Mouse (Mus musculus) hindbrain, embryonic 14.5 days (tissue): ENCODE measurements around the gene Srsf10. TPM values are rescaled to one million over a fixed set of nuclear protein-coding genes. Genes with fewer than 3 reads are reported as not detected.

Source experiments
- ATAC-seq: fragments of 200-750 bp; cut with Nextera tagmentation; 2 replicates; pipeline ENCODE4 v1.8.0; 2017; ENCODE audit warnings: moderate number of reproducible peaks, mild to moderate bottlenecking, moderate TSS enrichment, moderate library complexity; ENCODE audit not compliant: low FRiP score
- DNase-seq: peaks from one replicate; pipeline ENCODE4 v3.0.0-alpha.2; 2015; ENCODE audit warnings: low spot score
- H3K27ac ChIP-seq: fragments of 300-500 bp; sonication (generic); 2 replicates; pipeline ENCODE4 v1.5.1; 2014; ENCODE audit warnings: mild to moderate bottlenecking, moderate library complexity
- H3K27me3 ChIP-seq: fragments of 300-500 bp; sonication (generic); 2 replicates; pipeline ENCODE4 v1.6.1; 2014; ENCODE audit warnings: mild to moderate bottlenecking, low read length, mixed read lengths; ENCODE audit not compliant: control insufficient read depth, insufficient read depth
- H3K36me3 ChIP-seq: fragments of 300-500 bp; sonication (generic); replicated peaks from 2 replicates; pipeline ENCODE4 v1.6.1; 2014; ENCODE audit not compliant: control insufficient read depth, insufficient read depth
- H3K4me1 ChIP-seq: fragments of 300-500 bp; sonication (generic); replicated peaks from 2 replicates; pipeline ENCODE4 v1.6.1; 2014; ENCODE audit warnings: antibody characterized with exemption, low read length, mixed read lengths; ENCODE audit not compliant: control insufficient read depth, insufficient read depth
- H3K4me2 ChIP-seq: fragments of 300-500 bp; sonication (generic); replicated peaks from 2 replicates; pipeline ENCODE4 v1.6.1; 2014; ENCODE audit warnings: mild to moderate bottlenecking, moderate library complexity
- H3K4me3 ChIP-seq: fragments of 300-500 bp; sonication (generic); replicated peaks from 2 replicates; pipeline ENCODE4 v1.5.1; 2014; ENCODE audit warnings: mild to moderate bottlenecking, low read length
- H3K9ac ChIP-seq: fragments of 300-500 bp; sonication (generic); 2 replicates; pipeline ENCODE4 v1.6.1; 2014
- H3K9me3 ChIP-seq: fragments of 300-500 bp; sonication (generic); 2 replicates; pipeline ENCODE4 v1.6.1; 2016; ENCODE audit warnings: low read length; ENCODE audit not compliant: control insufficient read depth
- WGBS: fragments of 180-500 bp; shearing (Covaris S2); extraction: QIAGEN DNeasy Blood & Tissue Kit; methylation state at CpG from one replicate; pipeline ENCODE4 v1.1.7; 2014; 5-methylcytosine and 5-hydroxymethylcytosine counted together
- polyA plus RNA-seq: library from polyadenylated mRNA; unstranded; fragments of >200 nt; fragmentation: Nextera tagmentation; extraction: Ambion mirVana; gene quantifications from 2 replicates; pipeline ENCODE4 v1.2.1, GENCODE M21; 2014

Srsf10 gene
- polyA plus RNA-seq, 1 experiment from 2014 or later, result 200 TPM

DNA sequence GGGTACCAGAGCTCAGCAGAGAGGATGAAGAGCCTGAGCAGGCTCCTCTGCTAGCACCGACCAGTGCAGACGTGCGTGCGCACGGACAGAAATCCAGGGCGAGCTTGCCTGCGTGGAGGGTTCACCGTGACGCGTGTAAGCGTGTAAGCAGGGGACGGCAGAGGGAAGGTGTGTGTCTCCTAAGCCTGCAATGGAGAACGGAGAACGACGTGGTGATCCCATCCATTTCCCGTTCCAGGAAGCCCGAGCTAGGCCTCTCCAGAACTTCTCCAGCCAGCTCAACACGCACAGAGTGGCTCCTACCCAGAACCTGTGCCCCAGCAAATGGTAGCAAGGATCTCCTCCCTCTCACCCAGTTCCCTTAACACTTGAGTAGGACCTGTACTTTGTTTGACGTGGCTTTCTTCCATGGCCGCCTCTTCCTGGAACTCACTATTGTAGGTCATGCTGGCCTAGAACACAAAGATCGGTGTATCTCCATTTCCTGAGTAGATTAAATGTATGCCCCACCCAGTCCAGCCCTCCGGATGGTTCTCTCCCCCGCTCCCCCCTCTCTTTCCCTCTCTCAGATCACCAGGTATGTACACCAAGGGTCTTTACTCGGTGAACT is 33.0 kb downstream of the Srsf10 start:
- ATAC-seq, result no peak
- DNase-seq, result no peak
- no peak overlapping the region for H3K4me3 ChIP-seq
- H3K4me2 ChIP-seq, result no peak overlapping the region
- no peaks in the 10 kb centered on the region for H3K27me3 ChIP-seq
- no peak overlapping the region for H3K27ac ChIP-seq
- no peaks in the 10 kb centered on the region for H3K9me3 ChIP-seq
- H3K36me3 ChIP-seq, result no peaks in the 10 kb centered on the region
- no peaks in the 10 kb centered on the region for H3K4me1 ChIP-seq
- no peak overlapping the region for H3K9ac ChIP-seq
- 93% methylated on average over 24 of the region's 24 CpGs for WGBS

DNA sequence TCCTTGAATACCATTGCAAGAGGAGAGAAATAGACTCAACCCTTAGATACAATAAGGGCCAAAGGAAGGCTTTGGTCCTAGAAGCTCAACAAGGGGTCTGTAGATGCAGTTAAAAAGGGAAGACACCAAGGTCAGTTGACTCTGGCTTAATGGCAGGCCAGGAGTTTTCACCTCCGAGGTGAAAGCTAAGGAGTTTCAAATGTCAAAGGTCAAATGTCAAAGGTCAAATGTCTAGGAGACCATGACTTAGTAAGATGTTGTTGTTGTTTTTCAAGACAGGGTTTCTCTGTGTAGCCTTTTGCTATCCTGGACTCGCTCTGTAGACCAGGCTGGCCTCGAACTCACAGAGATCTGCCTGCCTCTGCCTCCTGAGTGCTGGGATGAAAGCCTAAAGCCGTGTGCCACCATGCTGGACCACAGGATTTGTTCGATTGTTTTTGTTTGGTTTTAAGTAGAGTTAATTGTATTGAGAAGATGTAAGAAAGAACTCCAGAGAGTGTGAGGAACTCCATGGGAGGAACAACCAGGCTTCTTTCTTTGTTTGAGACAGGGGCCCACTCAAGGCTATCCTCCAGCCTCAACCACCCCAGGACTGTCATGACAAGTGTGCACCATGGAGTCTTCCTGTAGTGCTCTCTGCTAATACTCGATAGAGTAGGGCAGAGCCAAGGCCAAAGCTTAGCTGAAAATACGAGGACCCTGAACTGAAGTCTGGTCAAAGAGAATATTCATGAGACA is 33.8 kb downstream of the Srsf10 start:
- H3K4me3 ChIP-seq, result no peak overlapping the region
- 80% methylated on average over 7 of the region's 7 CpGs for WGBS
- no peak for DNase-seq
- no peaks in the 10 kb centered on the region for H3K27me3 ChIP-seq
- ATAC-seq, result no peak
- H3K9me3 ChIP-seq, result no peaks in the 10 kb centered on the region
- no peaks in the 10 kb centered on the region for H3K36me3 ChIP-seq
- H3K4me2 ChIP-seq, result no peak overlapping the region
- H3K4me1 ChIP-seq, result no peaks in the 10 kb centered on the region
- no peak overlapping the region for H3K27ac ChIP-seq
- no peak overlapping the region for H3K9ac ChIP-seq

DNA sequence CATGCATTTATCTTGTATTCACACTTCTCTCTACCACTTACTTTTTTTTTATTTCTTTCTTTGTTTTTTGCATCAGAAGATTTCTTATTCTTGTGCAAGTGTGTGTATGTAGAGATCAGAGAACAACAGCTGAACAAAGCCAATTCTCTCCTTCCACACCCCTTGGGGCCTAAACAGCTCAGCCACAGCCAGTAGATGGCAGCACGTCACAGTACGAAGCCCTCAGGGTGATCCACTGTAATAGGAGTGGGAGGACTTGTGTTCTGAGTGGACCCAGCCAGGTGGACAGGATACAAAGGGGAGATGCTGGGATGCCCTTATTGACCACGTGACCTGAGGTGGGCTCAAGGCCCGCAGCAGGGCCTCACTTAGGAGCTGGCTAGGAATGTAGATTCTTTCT is 34.3 kb downstream of the Srsf10 start:
- 12% methylated on average over 4 of the region's 4 CpGs for WGBS
- no peaks in the 10 kb centered on the region for H3K27me3 ChIP-seq
- ATAC-seq, result peak; percentile 74; the same call in 1 of the 2 replicates

DNA sequence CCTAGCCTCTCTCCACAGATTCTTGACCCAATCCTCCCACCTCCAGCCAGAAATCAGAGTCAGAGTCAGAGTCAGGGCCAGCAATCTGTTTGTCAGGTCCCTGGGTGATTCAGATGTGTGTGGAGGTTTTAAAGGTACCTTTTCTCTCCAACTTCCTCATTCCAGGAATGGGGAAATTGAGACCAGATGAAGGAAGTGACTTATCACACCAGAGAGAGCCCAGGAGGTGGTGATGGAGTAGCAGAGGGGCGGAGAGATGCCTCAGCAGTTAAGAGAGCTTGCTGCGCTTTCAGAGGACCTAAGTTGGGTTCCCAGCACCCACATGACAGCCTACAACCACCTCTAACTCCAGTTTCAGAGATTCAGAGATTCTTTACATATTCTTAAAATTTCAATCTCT is 36.0 kb downstream of the Srsf10 start:
- no peaks in the 10 kb centered on the region for H3K9me3 ChIP-seq
- ATAC-seq, result no peak
- WGBS, result 82% methylated on average over 2 of the region's 2 CpGs
- DNase-seq, result no peak
- H3K9ac ChIP-seq, result no peak overlapping the region
- H3K36me3 ChIP-seq, result no peaks in the 10 kb centered on the region
- no peaks in the 10 kb centered on the region for H3K27me3 ChIP-seq
- H3K4me2 ChIP-seq, result no peak overlapping the region
- no peak overlapping the region for H3K4me3 ChIP-seq
- no peaks in the 10 kb centered on the region for H3K4me1 ChIP-seq
- no peak overlapping the region for H3K27ac ChIP-seq

More for the DNA sequence above, 34.3 kb downstream of the Srsf10 start:
- H3K9ac ChIP-seq, result no peak overlapping the region
- H3K4me3 ChIP-seq, result no peak overlapping the region
- no peaks in the 10 kb centered on the region for H3K9me3 ChIP-seq
- DNase-seq, result peak; percentile 77
- no peaks in the 10 kb centered on the region for H3K4me1 ChIP-seq
- H3K4me2 ChIP-seq, result no peak overlapping the region
- H3K27ac ChIP-seq, result no peak overlapping the region
- no peaks in the 10 kb centered on the region for H3K36me3 ChIP-seq

DNA sequence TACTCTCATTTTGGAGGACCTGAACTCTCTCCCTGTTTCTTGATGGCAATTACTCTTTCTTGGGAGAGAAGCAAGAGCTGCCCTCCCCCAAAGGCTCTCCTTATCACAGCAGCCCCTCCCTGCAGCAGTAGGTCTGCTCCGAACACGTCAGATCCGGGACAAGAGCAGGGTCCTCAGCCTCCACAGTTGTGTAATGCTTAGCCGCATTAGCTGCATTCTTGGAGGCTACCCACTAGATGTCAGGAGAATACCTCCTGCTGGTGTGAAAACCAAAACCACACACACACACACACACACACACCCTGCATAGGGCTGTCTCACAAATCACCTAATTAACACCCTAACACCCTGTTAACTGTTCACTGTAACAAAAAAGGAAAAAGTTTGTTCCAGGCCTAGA is 37.3 kb downstream of the Srsf10 start:
- DNase-seq (no peak), ATAC-seq (no peak)
- no peak overlapping the region for H3K27ac ChIP-seq
- H3K9ac ChIP-seq, result no peak overlapping the region
- WGBS, result 73% methylated on average over 4 of the region's 4 CpGs
- H3K9me3 ChIP-seq, result no peaks in the 10 kb centered on the region
- no peak overlapping the region for H3K4me3 ChIP-seq
- no peaks in the 10 kb centered on the region for H3K36me3 ChIP-seq
- no peak overlapping the region for H3K4me2 ChIP-seq
- H3K27me3 ChIP-seq, result no peaks in the 10 kb centered on the region
- H3K4me1 ChIP-seq, result no peaks in the 10 kb centered on the region

DNA sequence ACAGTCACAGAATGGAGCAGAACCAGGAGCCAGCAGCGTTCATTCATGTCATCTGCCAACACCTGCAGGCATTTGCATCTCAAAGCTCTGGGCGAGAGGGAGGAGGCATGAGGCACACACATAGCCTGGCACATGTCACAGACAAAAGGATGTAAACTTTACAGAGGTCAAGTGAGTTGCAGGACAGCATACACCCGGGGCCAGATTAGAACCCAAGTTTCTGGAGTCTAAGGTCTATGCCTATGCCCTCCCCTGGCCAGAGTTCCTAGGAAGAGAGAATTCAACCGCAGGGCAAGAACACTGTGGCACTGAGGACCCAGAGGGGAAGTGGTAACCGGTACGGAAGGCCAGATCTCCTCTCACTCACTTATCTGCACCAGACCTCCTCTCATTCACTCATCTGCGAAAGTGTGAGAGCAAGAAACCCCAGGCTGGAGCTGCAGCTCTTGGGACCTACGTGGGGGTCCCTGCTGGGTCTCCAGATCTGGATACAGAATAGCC is 39.6 kb downstream of the Srsf10 start, which contains the start of gene Cnr2:
Gene Cnr2 (plus strand): TSS at position 324 of the 501 bp plus-strand sequence.
- Histone ChIP-seq H3K9me3 (no peaks in the 10 kb centered on the region), H3K27ac (no peak within 1 kb of the TSS), H3K4me2 (no peak within 1 kb of the TSS), H3K4me3 (no peak within 1 kb of the TSS), H3K36me3 (no peaks in the 10 kb centered on the region), H3K27me3 (no peaks in the 10 kb centered on the region), H3K9ac (no peak within 1 kb of the TSS), H3K4me1 (no peaks in the 10 kb centered on the region)
- 53% methylated on average over 8 of the region's 8 CpGs for WGBS
- ATAC-seq (no peak), DNase-seq (no peak)

DNA sequence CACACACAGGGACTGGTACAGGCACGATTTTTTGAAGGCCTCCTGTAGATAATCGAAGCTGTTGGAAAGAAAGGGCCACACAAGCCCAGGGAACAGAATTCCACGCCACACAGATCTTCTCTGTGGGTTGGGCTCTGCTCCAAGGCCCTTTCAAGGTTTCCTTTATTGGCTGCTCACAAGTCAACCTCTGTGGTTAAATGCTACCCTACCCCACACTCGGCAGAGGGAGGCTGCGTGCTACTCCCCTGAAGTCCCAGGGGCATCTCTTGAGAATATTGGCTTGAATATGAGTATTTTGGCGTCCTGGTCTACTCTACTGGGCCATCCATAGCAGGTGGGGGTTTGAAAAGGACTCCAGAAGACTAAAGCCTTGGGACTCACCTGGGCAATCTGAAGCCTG is 40.6 kb downstream of the Srsf10 start:
- ATAC-seq (no peak), DNase-seq (no peak)
- 77% methylated on average over 6 of the region's 6 CpGs for WGBS
- Histone ChIP-seq H3K9ac (no peak overlapping the region), H3K4me2 (no peak overlapping the region), H3K27me3 (no peaks in the 10 kb centered on the region), H3K4me1 (no peaks in the 10 kb centered on the region), H3K27ac (no peak overlapping the region), H3K9me3 (no peaks in the 10 kb centered on the region), H3K36me3 (no peaks in the 10 kb centered on the region), H3K4me3 (no peak overlapping the region)

DNA sequence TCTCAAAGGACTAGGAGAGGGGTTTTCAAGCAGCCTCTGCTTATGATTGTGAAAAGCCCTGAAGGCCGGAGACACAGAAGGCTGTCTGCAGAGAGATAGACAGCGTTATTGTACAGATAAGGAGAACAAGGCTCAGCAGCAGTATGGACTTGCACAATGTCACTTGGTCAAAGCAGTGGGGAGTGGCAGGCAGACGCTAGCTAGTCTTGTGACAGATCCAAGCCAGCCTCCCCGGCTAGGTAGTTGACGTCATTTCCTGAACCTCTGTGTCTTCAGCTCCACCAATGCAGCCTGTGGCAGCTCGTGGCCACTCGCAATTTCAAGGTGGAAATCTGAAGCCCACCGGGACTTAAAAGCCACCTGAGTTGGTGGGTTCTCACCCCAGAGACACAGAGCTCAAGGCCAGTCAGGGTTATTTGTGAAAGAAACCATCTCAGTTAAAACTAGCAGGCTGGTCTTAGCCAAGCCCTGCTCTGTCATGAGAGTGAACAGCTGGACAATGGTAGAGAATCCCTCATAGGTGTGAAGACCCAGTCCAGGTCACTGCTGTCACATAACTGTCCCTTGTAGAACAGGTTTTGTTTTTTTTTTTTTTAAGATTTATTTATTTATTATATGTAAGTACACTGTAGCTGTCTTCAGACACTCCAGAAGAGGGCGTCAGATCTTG is 43.0 kb downstream of the Srsf10 start:
- WGBS, result 80% methylated on average over 8 of the region's 9 CpGs
- H3K9ac ChIP-seq, result no peak overlapping the region
- ATAC-seq, result no peak
- no peaks in the 10 kb centered on the region for H3K4me1 ChIP-seq
- H3K9me3 ChIP-seq, result no peaks in the 10 kb centered on the region
- no peaks in the 10 kb centered on the region for H3K36me3 ChIP-seq
- H3K27me3 ChIP-seq, result no peaks in the 10 kb centered on the region
- no peak for DNase-seq
- no peak overlapping the region for H3K27ac ChIP-seq
- H3K4me2 ChIP-seq, result no peak overlapping the region
- H3K4me3 ChIP-seq, result no peak overlapping the region

DNA sequence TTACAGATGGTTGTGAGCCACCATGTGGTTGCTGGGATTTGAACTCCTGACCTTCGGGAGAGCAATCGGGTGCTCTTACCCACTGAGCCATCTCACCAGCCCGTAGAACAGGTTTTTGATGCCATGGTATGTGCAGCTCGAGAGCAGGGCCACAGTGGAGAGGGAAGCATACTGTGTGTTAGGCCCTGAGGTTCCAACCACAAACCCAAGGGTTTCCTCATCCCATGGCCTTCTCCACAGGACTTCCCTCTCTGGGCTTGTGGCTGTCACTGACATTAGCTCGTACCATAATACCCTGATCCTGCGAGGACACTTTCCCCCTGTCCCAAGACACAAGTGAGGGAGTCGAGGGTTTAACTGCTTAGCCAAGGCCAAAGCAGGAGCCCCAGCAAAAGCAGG is 43.5 kb downstream of the Srsf10 start:
- Histone ChIP-seq H3K9me3 (no peaks in the 10 kb centered on the region), H3K4me3 (no peak overlapping the region), H3K27me3 (no peaks in the 10 kb centered on the region), H3K27ac (no peak overlapping the region), H3K4me2 (no peak overlapping the region), H3K4me1 (no peaks in the 10 kb centered on the region), H3K36me3 (no peaks in the 10 kb centered on the region), H3K9ac (no peak overlapping the region)
- WGBS, result 94% methylated on average over 7 of the region's 7 CpGs
- ATAC-seq, result no peak
- DNase-seq, result no peak
